Mouse (Mus musculus): ENCODE data around the gene Nelfe.

Nelfe gene

DNA sequence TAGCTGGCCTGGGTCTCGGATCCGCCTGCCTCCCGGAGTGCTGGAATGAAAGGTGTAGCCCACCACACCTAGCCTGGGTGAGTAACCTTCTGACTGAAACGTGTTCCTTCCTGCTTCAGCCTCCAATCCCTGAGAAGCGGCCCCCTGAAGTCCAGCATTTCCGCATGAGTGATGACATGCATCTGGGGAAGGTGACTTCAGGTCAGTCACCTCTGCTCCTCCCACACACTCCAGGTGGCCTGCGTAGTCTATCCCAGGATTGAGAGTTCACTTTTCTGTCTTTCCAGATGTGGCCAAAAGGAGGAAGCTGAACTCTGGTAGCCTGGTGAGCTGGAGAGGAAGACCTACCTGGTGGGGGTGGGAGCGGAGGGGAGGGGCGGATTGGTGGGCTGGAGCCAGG, 52.7 kb downstream of the Nelfe start:
- in situ Hi-C loops (cut with MboI; ENCODE audit: low pct_unique_long_range_greater_than_20kb in 1 of 2, low sequenced_read_pairs in 2 of 2, unreplicated experiment in 1 of 2), result no loop called here

Data from mouse embryonic stem cell (cell line).